Mouse (Mus musculus) retina, postnatal 1 day (tissue): ENCODE results near the gene Grin3b.

ENCODE experiments used
- DNase-seq: peaks from one replicate; pipeline ENCODE4 v3.0.0-alpha.2; 2012

Grin3b gene

DNA sequence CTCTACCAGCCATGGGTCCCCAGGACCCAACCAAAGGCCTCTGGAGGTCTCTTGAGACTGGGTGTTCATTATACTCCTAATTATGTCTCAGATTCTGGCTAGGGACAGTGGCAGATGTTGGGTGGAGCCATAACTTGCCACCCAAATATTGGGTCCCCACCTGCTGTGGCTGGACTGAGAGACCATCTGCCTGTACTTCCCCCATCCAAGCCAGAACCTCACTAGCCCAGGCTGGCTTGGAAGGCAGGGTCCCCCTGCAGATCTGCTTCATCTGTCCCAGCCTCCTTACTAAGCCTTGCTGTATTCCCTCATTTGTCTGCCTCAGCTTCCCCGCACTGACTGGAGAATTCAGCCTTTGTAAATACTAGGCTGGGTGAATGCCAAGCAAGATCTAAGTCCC is 2.3 kb upstream of the Grin3b start:
- DNase-seq, result no peak

DNA sequence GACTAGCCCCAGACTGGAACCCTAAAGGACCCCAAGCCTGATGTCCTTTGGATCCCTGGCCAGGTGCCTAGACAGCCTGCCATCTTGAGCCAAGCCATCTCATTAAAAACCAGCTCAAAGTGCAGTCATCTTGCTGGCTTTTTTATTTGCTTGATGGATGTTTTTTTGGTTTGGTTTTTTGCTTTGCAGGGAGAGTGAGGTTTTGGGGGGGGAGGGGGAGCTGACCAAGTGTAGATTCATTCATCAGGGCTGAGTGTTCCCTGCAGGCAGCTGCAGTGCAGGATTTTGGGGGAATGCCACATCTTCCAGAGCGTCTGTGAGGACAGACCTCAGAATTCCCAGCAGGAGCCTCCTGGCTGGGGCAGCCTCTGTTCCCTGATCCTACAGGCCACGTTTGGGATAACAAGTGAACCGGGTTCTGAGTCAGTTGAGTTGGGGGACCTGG is 1.4 kb upstream of the Grin3b start:
- DNase-seq, result no peak

DNA sequence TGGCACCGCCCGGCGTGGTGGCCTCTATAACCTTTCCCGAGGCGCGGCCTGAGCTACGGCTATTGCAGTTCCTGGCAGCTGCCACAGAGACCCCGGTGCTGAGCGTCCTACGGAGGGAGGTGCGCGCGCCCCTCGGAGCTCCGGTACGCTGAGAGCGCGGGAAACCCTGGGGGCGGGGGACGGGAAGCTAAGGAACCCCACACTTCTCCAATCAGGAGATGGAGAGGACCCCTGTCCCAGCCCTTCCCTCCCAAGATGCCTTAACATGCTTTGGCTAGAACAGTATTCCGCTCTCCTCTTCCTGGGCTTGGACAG is 625 bp downstream of the Grin3b start:
- peak; percentile 52 for DNase-seq

DNA sequence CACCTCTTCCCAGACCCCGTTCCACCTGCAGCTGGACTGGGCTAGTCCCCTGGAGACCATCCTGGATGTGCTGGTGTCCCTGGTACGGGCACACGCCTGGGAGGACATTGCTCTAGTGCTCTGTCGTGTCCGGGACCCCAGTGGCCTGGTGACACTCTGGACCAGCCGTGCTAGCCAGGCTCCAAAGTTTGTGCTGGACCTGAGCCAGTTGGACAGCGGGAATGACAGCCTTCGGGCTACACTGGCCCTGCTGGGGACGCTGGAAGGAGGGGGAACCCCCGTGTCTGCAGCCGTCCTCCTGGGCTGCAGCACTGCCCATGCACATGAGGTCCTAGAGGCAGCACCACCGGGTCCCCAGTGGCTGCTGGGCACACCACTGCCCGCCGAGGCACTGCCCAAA is 2.3 kb downstream of the Grin3b start:
- no peak for DNase-seq

DNA sequence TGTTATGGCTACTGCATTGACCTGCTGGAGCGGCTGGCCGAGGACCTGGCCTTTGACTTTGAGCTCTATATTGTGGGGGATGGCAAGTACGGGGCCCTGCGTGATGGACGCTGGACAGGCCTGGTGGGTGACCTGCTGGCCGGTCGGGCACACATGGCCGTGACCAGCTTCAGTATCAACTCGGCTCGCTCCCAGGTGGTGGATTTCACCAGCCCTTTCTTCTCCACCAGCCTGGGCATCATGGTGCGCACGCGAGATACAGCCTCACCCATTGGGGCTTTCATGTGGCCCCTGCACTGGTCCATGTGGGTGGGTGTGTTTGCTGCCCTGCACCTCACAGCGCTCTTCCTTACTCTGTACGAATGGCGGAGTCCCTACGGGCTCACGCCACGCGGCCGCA is 3.6 kb downstream of the Grin3b start:
- DNase-seq, result no peak

DNA sequence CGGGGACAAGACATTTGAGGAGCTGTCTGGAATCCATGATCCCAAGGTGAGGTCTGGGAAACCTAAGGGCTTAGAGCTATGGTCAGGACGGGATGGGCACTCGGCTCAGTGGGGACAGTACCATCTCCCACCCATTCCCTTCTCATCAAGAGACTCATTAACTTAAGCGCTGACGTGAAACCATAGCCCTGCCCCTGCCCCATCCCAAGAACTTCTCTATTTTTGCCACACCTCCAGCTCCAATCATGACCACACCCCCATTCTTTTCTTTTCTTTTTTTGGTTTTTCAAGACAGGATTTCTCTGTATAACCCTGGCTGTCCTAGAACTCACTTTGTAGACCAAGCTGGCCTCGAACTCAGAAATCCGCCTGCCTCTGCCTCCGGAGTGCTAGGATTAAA is 4.2 kb downstream of the Grin3b start:
- DNase-seq, result no peak

DNA sequence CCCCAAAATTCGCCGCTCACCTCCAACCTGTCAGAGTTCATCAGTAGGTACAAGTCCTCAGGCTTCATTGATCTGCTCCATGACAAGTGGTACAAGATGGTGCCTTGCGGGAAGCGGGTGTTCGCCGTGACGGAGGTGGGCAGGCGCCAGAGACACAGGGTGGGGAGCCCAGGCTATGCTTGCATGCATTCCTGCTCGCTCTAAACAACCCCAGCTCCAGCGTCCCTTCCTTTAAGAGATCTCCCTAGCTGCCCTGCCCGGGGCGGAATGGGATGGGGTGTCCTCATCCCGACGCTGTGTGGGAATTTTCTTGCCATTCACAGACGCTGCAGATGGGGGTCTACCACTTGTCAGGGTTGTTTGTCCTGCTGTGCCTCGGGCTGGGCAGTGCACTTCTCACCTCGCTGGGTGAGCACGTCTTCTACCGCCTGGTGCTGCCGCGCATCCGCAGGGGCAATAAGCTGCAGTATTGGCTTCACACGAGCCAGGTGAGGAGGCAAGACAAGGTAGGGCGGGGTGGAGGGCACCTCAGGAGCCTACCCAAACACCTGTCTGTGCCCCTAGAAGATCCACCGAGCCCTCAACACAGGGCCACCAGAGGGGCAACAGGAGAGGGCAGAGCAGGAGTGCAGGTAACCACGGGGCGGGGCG is 5.7 kb downstream of the Grin3b start:
- DNase-seq, result no peak

DNA sequence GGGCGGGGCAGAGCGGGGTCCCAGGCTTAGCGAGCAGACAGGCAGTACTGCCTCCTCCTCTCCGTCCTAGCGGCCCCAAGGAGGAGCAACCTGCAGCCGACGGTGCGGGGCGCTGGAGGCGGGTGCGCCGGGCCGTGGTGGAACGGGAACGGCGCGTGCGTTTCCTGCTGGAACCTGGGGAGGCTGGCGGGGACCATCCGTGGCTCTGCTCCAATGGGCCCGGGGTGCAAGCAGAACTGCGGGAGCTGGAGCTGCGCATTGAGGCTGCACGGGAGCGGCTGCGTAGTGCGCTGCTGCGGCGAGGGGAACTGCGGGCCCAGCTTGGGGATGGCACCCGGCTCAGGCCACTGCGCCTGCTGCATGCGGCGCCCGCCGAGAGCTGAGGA is 6.2 kb downstream of the Grin3b start:
- no peak for DNase-seq

DNA sequence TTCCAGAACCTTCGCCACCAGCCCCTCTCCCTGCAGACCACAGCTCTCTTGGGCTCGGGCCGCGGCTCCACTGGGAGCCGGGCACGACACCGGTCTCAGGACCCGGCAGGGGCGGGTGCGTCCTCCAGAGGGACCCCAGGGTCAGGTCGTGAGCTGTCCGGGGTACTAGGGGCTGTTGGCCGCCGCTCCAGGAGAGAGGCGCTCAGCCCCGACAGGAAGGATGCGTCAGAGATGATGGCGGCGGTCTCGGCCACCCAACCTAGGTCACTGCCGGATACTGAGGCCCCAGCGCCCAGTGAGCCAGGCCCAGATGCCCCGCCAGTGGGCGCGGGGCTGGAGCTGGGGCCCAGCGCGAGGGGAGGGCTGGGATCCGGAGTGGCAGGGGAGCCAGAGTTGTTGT is 6.8 kb downstream of the Grin3b start:
- DNase-seq, result no peak

DNA sequence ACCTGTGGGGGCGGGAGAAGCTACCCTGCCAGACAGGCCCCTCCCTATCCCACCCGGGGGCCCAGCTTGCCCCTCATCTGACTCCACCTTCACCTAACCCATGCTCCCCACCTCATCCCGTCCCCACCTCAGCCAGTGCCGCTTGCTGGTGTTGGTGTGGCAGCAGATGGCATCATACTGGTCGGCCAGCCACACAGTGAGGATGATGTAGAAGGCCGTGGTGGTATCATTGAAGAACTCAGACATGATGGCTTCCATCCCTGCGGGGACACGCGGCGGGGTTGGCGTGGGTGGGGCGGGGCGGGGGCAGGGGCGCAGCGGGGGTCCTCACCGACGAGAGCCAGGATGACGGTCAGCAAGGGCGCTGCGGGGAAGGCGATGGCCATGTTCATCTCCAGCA is 7.5 kb downstream of the Grin3b start:
- DNase-seq, result no peak

DNA sequence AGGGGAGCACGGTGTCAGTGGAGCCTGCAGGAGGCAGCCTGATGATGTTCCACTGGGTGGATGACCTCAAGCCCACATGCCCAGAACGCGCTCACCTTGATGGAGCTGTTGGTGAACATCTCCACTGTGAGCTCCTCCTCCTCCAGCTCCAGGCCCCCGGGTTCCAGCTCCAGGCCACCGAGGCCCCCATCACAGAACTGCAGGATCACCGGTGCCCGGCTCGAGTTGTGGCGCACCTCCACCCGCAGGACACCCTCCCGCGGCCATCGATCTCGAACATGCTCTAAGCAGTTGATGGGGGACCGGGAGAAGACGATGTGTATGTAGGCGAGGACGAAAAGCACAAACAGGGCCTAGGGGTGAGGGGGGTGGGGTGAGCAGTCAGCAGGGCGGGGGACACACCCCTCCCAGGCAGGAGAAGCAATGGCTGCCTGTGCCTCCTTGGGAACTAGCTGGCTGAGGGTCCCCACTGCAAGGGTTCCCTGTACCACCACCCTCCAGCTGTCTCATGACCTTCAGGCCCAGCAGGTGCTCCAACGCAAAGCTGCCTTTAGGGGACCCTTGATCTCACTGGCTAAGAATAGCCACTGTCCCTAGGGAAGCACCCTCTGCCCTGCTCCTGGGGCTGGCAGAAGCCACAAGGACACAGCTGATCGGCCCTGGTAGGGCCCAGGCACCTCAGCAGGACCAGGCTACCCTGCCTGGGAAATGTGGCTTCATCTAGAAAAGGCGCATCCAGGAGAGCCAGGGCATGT is 9.1 kb downstream of the Grin3b start:
- no peak for DNase-seq

DNA sequence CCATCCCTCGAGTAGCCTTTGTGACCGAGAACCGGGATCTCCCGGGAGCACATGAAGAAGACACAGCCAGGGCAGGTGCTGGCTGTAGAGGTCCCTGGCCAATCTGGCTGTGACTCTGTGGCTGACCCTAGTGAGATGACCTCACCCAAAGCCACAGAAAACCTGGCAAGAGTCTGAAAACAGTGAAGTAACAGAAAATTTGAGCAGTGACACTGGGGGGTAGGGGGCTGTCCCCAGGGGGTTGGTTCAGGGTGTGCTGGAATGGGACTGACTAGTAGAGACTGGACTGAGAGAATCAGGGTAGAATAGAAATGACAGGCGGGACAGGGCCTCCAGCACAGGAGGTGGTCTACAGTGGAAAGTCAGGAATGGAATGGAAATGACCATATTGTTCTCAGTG is 12.7 kb downstream of the Grin3b start:
- no peak for DNase-seq

DNA sequence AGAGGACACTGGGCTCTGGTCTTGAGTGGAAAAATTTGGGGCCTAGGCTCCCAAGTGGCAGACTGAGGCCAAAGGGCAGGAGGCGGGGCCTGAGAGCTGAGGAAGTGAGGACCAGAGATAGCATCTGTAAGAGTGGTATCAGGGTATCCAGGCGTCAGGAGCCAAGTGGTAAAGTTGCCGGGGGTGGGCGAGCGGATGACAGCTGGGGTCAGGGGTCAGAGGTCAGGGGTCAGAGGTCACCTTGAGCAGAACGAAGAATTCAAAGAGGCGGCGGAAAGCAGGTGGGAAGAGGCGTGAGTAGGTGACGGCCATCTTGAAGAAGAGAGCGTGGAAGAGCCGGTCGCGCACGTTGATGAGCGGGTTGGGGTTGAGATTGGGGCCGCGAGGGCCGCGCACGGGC is 13.2 kb downstream of the Grin3b start:
- peak; percentile 71 for DNase-seq

DNA sequence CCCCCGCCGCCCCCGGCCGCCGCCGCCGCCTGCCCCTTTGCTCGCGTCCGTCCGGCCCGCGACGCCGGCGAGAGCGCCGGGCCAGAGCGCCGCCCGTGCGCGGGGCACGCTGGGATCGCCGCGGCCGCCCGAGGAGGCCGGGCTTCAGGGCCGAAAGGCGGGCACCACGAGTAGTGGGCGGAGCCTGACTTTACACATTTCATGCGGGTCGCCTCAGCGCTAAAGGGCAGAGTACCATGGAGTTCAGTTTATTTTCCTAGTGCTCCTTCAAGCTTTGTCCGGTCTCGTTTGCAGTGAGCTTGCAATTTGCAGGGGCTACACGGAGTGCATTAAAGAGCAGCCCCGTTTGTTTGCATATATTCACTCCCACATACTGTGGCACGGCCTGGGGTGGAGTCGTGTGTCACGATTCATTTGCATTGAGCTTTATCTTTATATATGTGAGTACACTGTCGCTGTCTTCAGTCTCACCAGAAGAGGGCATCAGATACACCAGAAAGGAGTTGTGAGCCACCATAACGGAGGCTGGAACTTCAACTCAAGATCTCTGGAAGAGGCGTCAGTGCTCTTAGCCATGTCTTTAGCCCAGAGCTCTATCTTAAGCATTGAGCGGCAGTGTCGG is 13.8 kb downstream of the Grin3b start, which contains the start of gene Tmem259:
Gene Tmem259, minus strand, starts transcription at position 136 of the 622 bp plus-strand sequence.
- DNase-seq, result peak; percentile 94

DNA sequence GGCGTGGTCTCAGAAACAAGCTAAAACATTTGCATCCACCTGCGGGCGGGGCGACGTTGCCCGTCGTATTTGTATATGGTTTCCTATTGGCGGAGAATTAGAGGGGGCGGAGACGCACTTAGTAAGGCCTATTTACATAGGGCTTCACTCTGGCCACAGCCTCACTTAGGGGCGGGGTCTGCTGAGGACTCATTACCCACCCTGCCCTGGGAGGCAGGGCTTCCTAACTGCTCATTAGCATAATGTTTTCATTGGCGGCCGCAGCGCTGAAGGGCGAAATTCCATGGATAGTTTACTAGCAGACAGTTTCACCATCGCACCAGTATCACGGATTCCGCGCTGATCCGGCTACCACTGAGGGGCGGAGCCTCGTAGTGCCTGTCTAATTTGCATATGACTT is 14.4 kb downstream of the Grin3b start:
- DNase-seq, result peak; percentile 99

DNA sequence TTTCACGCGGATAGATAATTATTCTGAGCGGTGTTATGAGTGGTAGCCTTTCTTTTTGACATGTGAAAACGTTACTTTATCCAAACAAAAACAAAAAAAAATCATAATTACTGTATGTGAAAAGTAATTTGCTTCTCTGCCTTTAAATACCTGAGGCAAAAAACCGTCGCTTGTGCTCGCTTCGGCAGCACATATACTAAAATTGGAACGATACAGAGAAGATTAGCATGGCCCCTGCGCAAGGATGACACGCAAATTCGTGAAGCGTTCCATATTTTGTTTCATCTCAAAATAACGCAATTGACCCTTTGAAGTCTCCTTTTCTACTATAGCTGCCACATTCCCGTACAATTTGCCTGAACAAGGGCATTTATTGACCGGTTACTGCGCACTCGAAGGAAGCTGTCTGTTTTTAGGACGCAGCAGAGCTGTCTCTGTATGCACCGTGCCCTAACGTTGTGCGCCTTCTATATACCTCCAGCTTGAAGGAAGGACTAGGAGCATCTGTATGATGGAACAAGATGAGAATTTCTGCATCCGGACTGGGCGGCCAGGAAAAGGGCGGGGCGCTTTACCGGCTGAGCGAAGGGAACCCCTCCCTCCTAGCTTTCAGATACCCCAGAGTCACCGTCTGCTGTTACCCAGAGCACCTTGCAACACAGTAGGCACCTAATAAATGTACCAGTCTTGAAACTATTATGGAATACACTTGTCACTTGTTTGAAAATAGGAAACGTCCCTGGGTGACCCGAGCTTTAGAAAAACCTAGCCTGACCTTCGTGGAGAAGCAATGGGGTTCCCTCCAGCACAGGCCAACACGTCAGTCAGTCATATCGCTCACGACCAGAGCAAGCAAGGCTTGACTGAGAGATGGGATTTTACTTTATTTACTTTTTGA is 15.1 kb downstream of the Grin3b start:
- DNase-seq, result peak; percentile 80

DNA sequence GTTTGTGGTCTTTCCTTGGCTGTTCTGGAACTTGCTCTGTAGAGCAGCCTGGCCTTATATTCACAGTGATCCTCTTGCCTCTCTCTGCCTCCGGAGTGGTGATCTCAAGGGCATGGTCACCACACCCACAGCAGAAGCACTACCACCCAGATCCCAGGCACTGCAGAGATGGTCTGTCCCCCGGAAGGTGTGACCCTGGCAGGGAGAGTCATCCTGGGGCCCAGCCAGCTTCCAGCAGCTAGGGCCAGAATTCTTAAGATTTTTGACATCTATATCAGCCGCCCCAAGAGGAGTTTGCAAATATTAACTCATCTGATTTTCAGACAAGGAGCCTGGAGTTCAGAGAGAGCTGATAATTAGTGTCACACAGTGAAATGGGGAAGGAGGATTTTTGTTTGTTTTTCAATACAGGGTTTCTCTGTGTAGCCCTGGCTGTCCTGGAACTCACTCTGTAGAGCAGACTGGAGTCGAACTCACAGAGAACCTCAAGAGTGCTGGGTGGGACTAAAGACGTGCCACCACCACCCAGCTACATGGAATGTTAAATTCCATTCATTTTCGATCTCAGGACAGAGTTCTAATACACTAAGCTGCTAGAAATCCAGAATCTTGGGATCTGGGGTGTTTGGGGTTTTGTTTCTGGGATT is 15.8 kb downstream of the Grin3b start:
- no peak for DNase-seq

DNA sequence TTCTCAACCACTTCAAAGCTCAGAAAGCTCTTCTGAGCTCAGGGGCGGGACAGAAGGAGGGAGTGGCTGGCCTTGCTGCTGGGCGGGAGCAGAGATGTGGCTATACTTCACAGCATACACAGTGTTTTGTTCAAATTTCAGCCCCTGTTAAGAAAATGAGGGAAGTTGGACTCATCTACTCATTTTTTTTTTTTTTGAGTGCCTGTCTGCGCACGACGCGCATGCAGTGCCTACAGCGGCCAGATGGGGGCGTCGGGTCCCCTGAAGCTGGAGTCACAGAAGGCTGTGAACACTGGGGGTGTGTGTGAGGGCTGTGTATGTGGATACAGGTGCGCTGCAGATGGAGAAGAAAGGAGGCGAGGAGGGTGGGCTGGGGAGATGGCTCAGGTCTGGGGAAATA is 16.4 kb downstream of the Grin3b start:
- DNase-seq, result peak; percentile 87

DNA sequence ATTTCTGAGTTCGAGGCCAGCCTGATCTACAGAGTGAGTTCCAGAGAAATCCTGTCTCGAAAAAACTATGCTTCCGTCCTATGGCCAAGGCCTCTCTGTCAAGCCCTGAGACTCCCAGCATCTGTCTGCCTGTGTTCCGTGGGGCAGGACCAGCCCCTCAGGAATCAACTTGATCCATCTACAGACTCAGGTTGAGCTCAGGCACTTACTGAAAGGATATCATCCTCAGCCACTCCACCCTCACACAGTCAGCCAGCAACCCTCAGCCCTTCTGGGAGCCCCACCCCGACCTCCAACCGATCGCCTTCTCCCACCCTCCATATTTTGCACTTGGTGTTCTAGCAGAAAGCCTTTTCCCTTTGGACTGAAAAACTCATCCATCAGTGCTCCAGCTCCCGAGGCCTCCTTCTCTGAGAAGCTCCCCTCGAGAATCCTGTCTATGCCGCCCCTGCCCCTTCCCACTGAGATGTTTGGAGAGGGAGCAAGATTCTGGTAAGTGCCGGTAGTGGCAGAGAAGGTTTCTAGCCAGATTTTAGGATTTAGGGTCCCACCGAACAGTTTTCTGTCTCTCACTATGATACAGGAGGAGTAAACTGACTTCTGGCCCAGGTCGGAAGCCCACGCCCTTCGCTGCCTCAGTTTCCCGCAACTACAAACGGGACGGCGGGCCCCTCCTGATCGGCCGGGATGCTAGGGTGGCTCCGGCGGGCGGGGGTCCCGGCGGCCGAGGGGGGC is 17.4 kb downstream of the Grin3b start:
- DNase-seq, result no peak

DNA sequence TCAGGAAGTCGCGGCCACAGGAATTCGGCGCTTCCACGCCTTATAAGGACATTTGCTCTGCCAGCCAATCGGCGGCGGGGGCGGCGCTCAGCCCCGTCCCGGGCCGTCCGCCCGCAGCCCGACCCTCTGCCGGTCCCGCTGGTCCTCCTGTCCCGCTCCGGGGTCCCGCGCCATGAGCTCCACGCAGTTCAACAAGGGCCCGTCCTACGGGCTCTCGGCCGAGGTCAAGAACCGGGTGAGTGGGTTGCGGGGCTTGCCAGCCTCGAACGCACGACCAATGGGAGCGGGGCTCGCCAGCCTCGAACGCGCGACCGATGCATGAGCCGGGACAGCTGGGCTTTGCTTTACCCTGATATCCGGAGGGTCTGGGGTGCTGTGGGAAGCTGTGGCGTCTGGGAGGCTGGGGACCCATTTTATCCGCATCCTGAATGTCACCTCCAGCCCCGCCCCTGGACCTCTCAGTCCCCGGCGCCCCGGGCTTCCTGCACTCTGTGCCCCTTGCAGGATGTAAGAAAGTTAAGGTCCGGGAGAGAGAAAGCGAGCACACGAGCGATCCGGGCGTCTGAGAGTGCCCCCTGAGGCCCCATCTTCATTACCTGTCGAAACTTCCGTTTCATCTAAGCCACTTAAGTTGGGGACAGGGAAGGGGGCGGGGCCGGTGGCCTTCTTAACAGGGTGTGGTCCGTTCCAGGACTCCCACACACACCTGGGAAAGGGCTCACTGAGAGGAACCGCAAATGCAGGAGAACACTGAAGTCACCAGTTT is 18.2 kb downstream of the Grin3b start, which contains the start of gene Cnn2:
Gene Cnn2, plus strand, starts transcription at position 79 of the 766 bp plus-strand sequence.
- peak; percentile 34 for DNase-seq

DNA sequence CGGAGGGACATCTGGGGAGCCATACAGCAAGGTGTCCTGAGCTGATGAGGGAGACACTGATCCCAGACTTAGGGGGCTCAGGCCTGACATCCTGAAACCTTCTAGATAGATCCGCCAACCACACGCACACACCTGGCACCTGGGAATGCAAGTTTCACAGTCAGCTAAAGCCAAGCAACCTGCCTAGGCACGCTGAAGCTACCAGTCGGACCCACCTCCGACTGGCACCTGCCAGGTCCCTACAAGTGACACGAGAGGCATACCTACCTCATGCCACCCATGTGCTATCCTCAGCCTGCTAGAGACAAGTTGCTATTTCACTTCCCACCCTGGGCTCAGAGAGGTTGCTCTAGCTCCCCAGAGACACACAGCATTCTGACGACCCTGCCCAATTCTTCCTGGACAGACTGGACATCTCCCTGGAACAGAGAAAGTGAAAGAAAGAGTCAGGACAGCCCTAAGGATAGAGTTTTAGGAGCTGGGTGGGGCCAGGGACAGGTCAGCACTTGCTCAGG is 18.8 kb downstream of the Grin3b start:
- no peak for DNase-seq
